Mouse (Mus musculus) heart, embryonic 15.5 days (tissue): ENCODE measurements around the gene S1pr4. TPM values are rescaled to one million over a fixed set of nuclear protein-coding genes. Genes with fewer than 3 reads are reported as not detected.
A peak's percentile ranks its signal among the peaks of the same experiment; 100 is the strongest.

ENCODE experiments used
- ATAC-seq: fragments of 200-750 bp; cut with Nextera tagmentation; replicated peaks from 2 replicates; pipeline ENCODE4 v1.8.0; 2017; ENCODE audit warnings: low read depth, moderate TSS enrichment; ENCODE audit not compliant: insufficient number of reproducible peaks, insufficient read depth, low FRiP score
- H3K27ac ChIP-seq: fragments of 300-500 bp; sonication (generic); 2 replicates; pipeline ENCODE4 v1.5.1; 2015; ENCODE audit warnings: mild to moderate bottlenecking, inconsistent platforms
- H3K27me3 ChIP-seq: fragments of 300-500 bp; sonication (generic); 2 replicates; pipeline ENCODE4 v1.6.1; 2015; ENCODE audit warnings: inconsistent platforms
- H3K36me3 ChIP-seq: fragments of 300-500 bp; sonication (generic); 2 replicates; pipeline ENCODE4 v1.6.1; 2015; ENCODE audit warnings: mild to moderate bottlenecking, inconsistent platforms
- H3K4me1 ChIP-seq: fragments of 300-500 bp; sonication (generic); replicated peaks from 2 replicates; pipeline ENCODE4 v1.6.1; 2015; ENCODE audit warnings: inconsistent platforms
- H3K4me2 ChIP-seq: fragments of 300-500 bp; sonication (generic); 2 replicates; pipeline ENCODE4 v1.6.1; 2015; ENCODE audit warnings: inconsistent platforms, mild to moderate bottlenecking, moderate library complexity
- H3K4me3 ChIP-seq: fragments of 300-500 bp; sonication (generic); 2 replicates; pipeline ENCODE4 v1.5.1; 2015; ENCODE audit warnings: mild to moderate bottlenecking, inconsistent platforms
- H3K9ac ChIP-seq: fragments of 300-500 bp; sonication (generic); 2 replicates; pipeline ENCODE4 v1.6.1; 2015; ENCODE audit warnings: mild to moderate bottlenecking, inconsistent platforms
- H3K9me3 ChIP-seq: fragments of 300-500 bp; sonication (generic); replicated peaks from 2 replicates; pipeline ENCODE4 v1.6.1; 2016; ENCODE audit warnings: inconsistent platforms
- WGBS: fragments of 180-500 bp; shearing (Covaris S2); methylation state at CpG from one replicate; pipeline ENCODE4 v1.1.7; 2015; ENCODE audit warnings: mixed read lengths; 5-methylcytosine and 5-hydroxymethylcytosine counted together
- polyA plus RNA-seq: library from polyadenylated mRNA; unstranded; fragments of >200 nt; fragmentation: Nextera tagmentation; extraction: Ambion mirVana; gene quantifications from 2 replicates; pipeline ENCODE4 v1.2.1, GENCODE M21; 2015

Gene S1pr4
- polyA plus RNA-seq, 1 experiment from 2014 or later = 0.47 TPM

GRCm38 (mm10) chr10:81518546-81518945, 18.6 kb upstream of the S1pr4 start:
- ATAC-seq = no peak
- no peak overlapping the region for H3K4me2 ChIP-seq
- WGBS = 10% methylated on average over 4 of the region's 4 CpGs
- no peak overlapping the region for H3K27ac ChIP-seq
- H3K9me3 ChIP-seq = no peaks in the 10 kb centered on the region
- H3K27me3 ChIP-seq = no peaks in the 10 kb centered on the region
- H3K4me3 ChIP-seq = no peak overlapping the region
- no peak overlapping the region for H3K9ac ChIP-seq
- H3K4me1 ChIP-seq = peaks cover 3% of the 10 kb centered on the region; the same call in 1 of the 2 replicates
- no peaks in the 10 kb centered on the region for H3K36me3 ChIP-seq

- Histone ChIP-seq H3K27ac (no peak overlapping the region), H3K4me1 (no peaks in the 10 kb centered on the region), H3K9ac (no peak overlapping the region), H3K36me3 (no peaks in the 10 kb centered on the region), H3K9me3 (no peaks in the 10 kb centered on the region), H3K27me3 (peaks cover 7% of the 10 kb centered on the region; the same call in 1 of the 2 replicates), H3K4me3 (no peak overlapping the region), H3K4me2 (no peak overlapping the region)
- no peak for ATAC-seq
- 69% methylated on average over 8 of the region's 8 CpGs for WGBS
These were observed 17.3 kb upstream of the S1pr4 start for GRCm38 (mm10) chr10:81517227-81517626.

GRCm38 (mm10) chr10:81513798-81514197, 13.9 kb upstream of the S1pr4 start:
- Histone ChIP-seq H3K27me3 (peaks cover 17% of the 10 kb centered on the region), H3K9me3 (no peaks in the 10 kb centered on the region), H3K36me3 (no peaks in the 10 kb centered on the region), H3K27ac (no peak overlapping the region), H3K9ac (no peak overlapping the region), H3K4me2 (no peak overlapping the region), H3K4me1 (no peaks in the 10 kb centered on the region), H3K4me3 (no peak overlapping the region)
- no peak for ATAC-seq
- 79% methylated on average over 5 of the region's 5 CpGs for WGBS

- Histone ChIP-seq H3K36me3 (no peaks in the 10 kb centered on the region), H3K4me2 (no peak overlapping the region), H3K27ac (no peak overlapping the region), H3K4me3 (no peak overlapping the region), H3K4me1 (no peaks in the 10 kb centered on the region), H3K27me3 (peaks cover 17% of the 10 kb centered on the region), H3K9ac (no peak overlapping the region), H3K9me3 (no peaks in the 10 kb centered on the region)
- 69% methylated on average over 14 of the region's 14 CpGs for WGBS
- ATAC-seq = no peak
These were observed 10.4 kb upstream of the S1pr4 start for GRCm38 (mm10) chr10:81510246-81510810.

GRCm38 (mm10) chr10:81507691-81508489, 8.0 kb upstream of the S1pr4 start:
- H3K4me1 ChIP-seq = peaks cover 2% of the 10 kb centered on the region
- H3K9me3 ChIP-seq = no peaks in the 10 kb centered on the region
- H3K4me3 ChIP-seq = no peak overlapping the region
- no peak overlapping the region for H3K9ac ChIP-seq
- H3K27ac ChIP-seq = no peak overlapping the region
- ATAC-seq = no peak
- H3K27me3 ChIP-seq = peaks cover 28% of the 10 kb centered on the region
- 57% methylated on average over 13 of the region's 13 CpGs for WGBS
- H3K4me2 ChIP-seq = no peak overlapping the region
- H3K36me3 ChIP-seq = no peaks in the 10 kb centered on the region

- Histone ChIP-seq H3K27ac (no peak overlapping the region), H3K4me1 (peaks cover 5% of the 10 kb centered on the region), H3K9me3 (no peaks in the 10 kb centered on the region), H3K36me3 (no peaks in the 10 kb centered on the region), H3K9ac (no peak overlapping the region), H3K27me3 (peaks cover 23% of the 10 kb centered on the region), H3K4me3 (no peak overlapping the region), H3K4me2 (no peak overlapping the region)
- no peak for ATAC-seq
- 34% methylated on average over 6 of the region's 6 CpGs for WGBS
These were observed 7.2 kb upstream of the S1pr4 start for GRCm38 (mm10) chr10:81507095-81507494.

GRCm38 (mm10) chr10:81505016-81505664, 5.2 kb upstream of the S1pr4 start:
- Histone ChIP-seq H3K9ac (no peak overlapping the region), H3K4me3 (no peak overlapping the region), H3K36me3 (no peaks in the 10 kb centered on the region), H3K27ac (no peak overlapping the region), H3K27me3 (peaks cover 14% of the 10 kb centered on the region), H3K4me1 (peaks cover 5% of the 10 kb centered on the region), H3K4me2 (no peak overlapping the region), H3K9me3 (no peaks in the 10 kb centered on the region)
- no peak for ATAC-seq
- 74% methylated on average over 15 of the region's 15 CpGs for WGBS

GRCm38 (mm10) chr10:81502658-81503057, 2.7 kb upstream of the S1pr4 start:
- peak; percentile 21 for ATAC-seq
- Histone ChIP-seq H3K4me1 (peaks cover 5% of the 10 kb centered on the region), H3K4me3 (peak overlapping the region; percentile 42), H3K36me3 (no peaks in the 10 kb centered on the region), H3K4me2 (peak overlapping the region; percentile 77), H3K27me3 (peaks cover 14% of the 10 kb centered on the region), H3K9me3 (no peaks in the 10 kb centered on the region), H3K9ac (peak overlapping the region; percentile 40; the same call in 1 of the 2 replicates), H3K27ac (no peak overlapping the region)
- WGBS = 7% methylated on average over 36 of the region's 36 CpGs

GRCm38 (mm10) chr10:81501863-81502262, 1.9 kb upstream of the S1pr4 start:
- no peak overlapping the region for H3K27ac ChIP-seq
- 79% methylated on average over 5 of the region's 5 CpGs for WGBS
- ATAC-seq = no peak
- no peak overlapping the region for H3K4me3 ChIP-seq
- peaks cover 14% of the 10 kb centered on the region for H3K27me3 ChIP-seq
- no peak overlapping the region for H3K9ac ChIP-seq
- no peak overlapping the region for H3K4me2 ChIP-seq
- no peaks in the 10 kb centered on the region for H3K36me3 ChIP-seq
- H3K9me3 ChIP-seq = no peaks in the 10 kb centered on the region
- H3K4me1 ChIP-seq = peaks cover 5% of the 10 kb centered on the region

- Histone ChIP-seq H3K9ac (no peak overlapping the region), H3K36me3 (no peaks in the 10 kb centered on the region), H3K4me2 (peak overlapping the region; percentile 8; the same call in 1 of the 2 replicates), H3K27ac (0 out of 2 replicates have a peak overlapping the region, but pooled peaks have one; percentile 10), H3K4me3 (peak overlapping the region; percentile 7; the same call in 1 of the 2 replicates), H3K9me3 (no peaks in the 10 kb centered on the region), H3K27me3 (peaks cover 14% of the 10 kb centered on the region), H3K4me1 (peaks cover 18% of the 10 kb centered on the region)
- no peak for ATAC-seq
- 59% methylated on average over 23 of the region's 23 CpGs for WGBS
These were observed 556 bp downstream of the S1pr4 start for GRCm38 (mm10) chr10:81499250-81499901.
